Mouse (Mus musculus) ovary, adult 2 months (tissue): ENCODE measurements around the gene Kif2a. TPM values are rescaled to one million over a fixed set of nuclear protein-coding genes. Genes with fewer than 3 reads are reported as not detected.

Source experiments
- polyA plus RNA-seq: library from polyadenylated mRNA; depleted of rRNA; stranded (reverse); fragments of >200 nt; gene quantifications from 2 replicates; pipeline ENCODE4 v1.2.3, GENCODE M21; 2012; rRNA removed

The Kif2a gene
- 1.1 and 2.3 TPM in 2 replicates for polyA plus RNA-seq

DNA sequence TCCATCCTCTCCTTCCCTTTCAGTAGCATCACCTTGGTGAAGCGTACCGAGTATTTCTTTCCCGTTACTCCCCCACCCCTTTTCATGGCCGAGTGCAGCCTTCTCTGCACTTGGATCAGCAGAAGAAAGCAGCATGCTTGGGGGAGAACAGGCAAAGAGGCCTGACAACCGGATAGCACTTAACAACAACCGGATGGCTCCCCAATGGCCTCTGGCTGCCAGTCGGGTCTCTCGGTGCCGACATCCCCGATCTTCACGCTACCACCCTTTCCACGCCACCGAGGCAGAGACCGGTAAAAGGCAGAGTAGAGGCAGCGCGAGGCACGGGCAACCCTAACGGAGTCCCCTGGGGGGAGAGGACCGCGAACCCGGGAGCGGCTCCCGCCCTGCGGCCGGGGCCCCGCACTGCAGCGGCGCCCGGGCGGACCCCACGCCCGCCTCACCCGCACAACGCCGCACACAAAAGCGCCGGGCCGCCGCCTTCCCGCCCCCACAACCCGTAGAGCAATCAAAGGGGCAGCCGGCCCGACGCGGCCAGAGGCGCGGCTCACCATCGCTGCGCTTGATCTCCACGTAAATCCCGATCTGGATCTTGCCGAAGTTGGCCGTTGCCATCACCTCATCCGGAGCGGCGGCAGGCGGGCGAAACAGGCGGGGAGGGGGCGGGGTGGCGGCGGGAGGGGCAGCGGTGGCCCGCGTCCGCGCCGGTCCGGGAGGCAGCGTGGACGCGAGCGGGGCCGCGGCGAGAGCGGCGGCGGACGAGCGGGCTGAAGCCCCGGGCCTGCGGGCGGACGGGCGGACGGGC is at the start of gene Kif2a:
Kif2a (minus strand) TSS at position 666 of the 805 bp plus-strand sequence.

DNA sequence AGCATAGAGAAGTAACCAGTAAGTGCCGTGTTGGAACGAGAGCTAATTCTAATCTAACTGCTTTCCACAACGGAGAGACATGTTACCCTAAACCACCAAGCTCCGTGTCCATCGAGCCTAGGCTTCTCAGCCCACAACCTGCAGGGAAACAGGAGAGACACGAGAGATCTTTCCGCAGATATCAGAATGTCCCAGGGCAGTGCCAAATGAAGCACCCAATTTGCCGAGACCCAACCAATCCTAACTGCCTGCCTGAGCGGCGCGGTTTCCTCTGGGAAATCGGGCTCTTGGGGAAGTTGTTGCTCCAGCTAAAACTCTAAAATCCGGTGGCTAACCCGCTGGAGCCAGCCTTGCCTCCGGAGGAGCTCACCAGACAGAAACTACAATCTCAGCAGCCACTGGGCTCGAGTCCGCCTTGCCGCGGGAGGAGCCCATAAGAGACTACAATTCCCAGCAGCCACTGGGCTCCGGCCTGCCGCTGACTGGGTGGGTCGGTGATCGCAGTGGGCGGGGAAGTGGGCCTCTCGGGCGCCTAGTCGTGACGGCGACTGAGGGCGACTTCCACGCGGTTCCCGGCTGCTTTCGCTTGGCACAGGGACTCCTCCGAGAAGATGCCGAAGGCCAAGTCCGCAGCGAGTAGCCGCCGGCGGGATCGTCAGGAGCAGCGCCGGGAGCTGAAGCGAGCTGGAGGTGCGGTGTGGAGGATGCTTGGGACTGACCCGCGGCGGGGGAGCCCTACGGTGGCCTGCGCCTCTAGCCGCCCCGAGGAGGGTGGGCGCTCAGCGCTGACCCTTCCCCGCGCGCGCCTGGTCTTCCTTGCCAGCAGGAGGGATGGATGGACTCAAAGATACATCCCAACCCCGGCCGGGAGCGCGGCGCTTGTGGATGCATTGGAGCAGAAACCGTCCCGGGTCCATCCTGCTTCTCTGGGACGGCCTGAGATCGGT is 75.1 kb downstream of the Kif2a start, which contains the start of gene Dimt1:
Dimt1 (plus strand) TSS at position 534 of the 947 bp plus-strand sequence.

DNA sequence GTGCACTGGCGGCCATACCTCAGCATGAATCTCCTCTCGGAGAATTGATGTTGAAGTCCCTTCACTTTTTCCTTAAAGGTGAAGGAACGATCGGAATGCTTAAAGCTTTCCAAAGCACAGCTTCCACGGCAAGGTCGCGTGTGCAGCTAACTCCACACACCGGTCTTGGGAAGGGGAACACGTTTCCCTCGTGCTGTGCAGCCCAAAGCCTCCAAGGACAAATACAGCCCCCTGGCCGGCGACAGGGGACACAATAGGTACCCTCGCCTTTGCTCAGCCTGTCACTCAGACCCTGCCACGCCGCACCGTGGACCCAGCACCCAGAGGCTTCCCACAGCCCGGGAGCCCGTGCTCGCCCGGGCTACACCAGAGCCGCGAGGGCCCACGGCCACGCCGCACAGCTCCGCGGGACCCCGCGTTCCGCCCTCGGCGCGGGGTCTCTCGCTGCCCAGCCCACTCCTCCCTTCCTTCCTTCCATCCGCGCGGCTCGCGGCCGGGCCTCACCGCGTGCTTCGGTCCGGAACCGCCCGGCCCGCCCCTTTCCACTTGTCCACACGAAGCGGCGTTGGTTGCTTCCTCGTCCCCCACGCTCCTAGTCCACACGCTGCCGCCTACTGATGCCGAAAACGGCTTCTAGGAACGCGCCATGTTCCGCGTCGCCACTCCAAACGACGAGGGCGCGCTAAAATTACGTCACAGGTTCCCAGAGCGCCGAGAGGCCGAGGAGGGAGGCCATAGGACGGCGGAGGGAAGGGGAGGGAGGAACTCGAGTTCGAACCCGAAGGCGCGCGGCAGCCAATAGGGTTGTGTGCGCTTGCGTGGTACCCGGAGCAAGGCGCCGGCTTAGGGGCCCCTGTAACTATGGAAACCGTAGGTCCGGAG is 85.4 kb downstream of the Kif2a start, which contains the start of gene Ipo11:
Ipo11 (minus strand) TSS at position 703 of the 882 bp plus-strand sequence.

Other genes with a start within 250 kb of the Kif2a start
- gene Ipo11, start 85.2 kb downstream of the Kif2a start, polyA plus RNA-seq, result 21.6 and 24.8 TPM in 2 replicates
- gene Dimt1, start 75.0 kb downstream of the Kif2a start, polyA plus RNA-seq, result 4.0 and 5.6 TPM in 2 replicates